Mouse (Mus musculus) heart, adult 2 months (tissue): Measurements from ENCODE around the gene Kifc1.

ENCODE experiments used
- CTCF ChIP-seq: fragments of 200-600 bp; IDR thresholded peaks from 2 replicates; pipeline ENCODE4 v1.8.1; 2022; ENCODE audit warnings: antibody characterized with exemption, mild to moderate bottlenecking, moderate library complexity
- EP300 ChIP-seq: fragments of 200-500 bp; IDR thresholded peaks from 2 replicates; pipeline ENCODE4 v1.6.1; 2011; ENCODE audit warnings: low read depth, low read length, control low read depth; ENCODE audit not compliant: insufficient read depth

GRCm38 (mm10) chr17:33891357-33891756 lies 896 bp upstream of the Kifc1 start:
- TF ChIP-seq EP300 = no peak
- TF ChIP-seq CTCF = no peak
